Mouse (Mus musculus) ES-Bruce4 (cell line): ENCODE results near the gene Dlg4.

Experiments used
- CTCF ChIP-seq: IDR thresholded peaks from one replicate; pipeline ENCODE4 v1.8.1; 2011; ENCODE audit warnings: low read depth, low read length
- POLR2A ChIP-seq: IDR thresholded peaks from one replicate; pipeline ENCODE4 v1.8.1; 2011; ENCODE audit warnings: low read length; ENCODE audit not compliant: insufficient read depth

DNA sequence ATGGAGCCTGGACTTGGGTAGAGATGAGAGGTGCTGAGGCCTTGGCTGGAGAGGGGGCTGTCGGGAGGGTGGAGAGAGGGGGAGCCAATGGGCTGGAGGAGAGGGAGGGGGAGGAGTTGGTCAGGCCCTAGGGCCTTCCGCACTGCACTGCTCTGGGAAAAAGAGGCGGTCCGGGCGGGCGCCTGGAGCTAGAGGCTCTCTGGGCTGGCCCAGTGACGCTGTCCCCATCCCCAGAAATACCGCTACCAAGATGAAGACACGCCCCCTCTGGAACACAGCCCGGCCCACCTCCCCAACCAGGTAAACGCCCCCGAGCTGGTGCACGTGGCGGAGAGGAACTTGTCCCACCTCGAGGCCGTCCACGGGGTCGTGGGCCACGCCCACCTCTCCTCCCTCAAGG is 9.9 kb downstream of the Dlg4 start:
- TF ChIP-seq CTCF: no peak
- TF ChIP-seq POLR2A: no peak
